Mouse (Mus musculus) G1E-ER4 (cell line): ENCODE data around the gene Art3. TPM values are rescaled to one million over a fixed set of nuclear protein-coding genes. Genes with fewer than 3 reads are reported as not detected.

Source experiments
- GATA1 ChIP-seq: IDR thresholded peaks from one replicate; pipeline ENCODE4 v1.8.0; 2012; ENCODE audit warnings: low read length, inconsistent platforms
- polyA plus RNA-seq: library from polyadenylated mRNA; stranded (reverse); fragments of >175 nt; gene quantifications from 2 replicates; pipeline ENCODE4 v1.2.3, GENCODE M21; 2012

The Art3 gene
- not detected in 2 replicates for polyA plus RNA-seq

DNA sequence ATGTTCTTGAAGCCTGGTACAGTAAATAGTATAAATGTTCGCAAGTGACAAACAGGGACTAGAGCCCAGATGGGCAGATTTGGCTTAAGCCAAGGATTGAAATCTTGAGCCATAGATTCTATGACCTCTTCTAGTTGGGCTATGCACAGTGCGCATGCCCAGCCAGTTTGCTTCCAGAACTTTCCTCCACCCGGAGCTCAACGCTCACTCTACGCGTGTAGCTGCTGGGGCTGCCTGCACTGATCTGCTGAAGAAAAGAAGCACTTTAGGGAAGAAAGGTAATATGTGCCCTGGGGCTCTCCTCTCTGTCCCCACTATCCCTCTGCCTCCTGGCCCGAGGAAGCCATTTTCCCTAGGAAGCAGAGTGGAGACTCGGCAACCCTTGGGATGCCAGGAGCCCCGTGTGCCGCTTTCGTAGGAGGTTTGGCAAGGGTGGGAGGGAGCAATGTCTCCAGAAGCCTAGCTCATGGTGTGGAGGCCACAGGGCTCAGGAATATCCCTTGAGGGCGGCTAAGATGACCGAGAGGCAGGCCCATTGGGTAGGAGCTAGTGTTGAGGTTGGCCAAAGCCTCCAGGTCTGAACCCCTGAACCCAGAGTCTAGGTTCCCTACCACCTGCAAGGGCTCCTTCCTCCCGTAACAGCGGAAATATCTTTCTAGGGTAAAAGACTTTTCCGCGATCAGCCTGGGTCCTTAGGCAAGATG is at the start of gene Art3:
TSS of gene Art3 (plus strand) at position 193 of the 704 bp plus-strand sequence.
- TF ChIP-seq GATA1 = no peak

DNA sequence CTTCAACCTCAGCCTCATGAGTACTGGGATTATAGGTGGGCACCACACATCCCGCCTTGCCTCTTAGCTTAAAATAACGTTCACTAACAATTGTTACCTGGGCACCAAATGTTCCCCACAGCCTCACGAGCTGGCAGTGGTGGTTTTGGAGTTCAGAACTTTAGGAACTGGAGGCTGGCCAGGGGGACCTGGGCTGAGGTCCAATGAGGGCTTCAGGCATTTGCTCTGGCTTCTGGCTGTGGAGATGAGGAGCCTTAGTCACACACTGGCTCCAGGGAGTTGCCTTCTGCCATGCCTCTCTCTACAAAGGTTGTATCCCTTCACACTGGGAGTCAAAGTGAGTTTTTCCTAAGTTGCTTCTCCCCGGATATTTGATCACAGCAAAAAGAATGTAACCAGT is 49.1 kb upstream of the Art3 start:
- no peak for TF ChIP-seq GATA1

- TF ChIP-seq GATA1 = peak; percentile 42
These were observed 48.5 kb upstream of the Art3 start for GRCm38 (mm10) chr5:92283107-92283506.

GRCm38 (mm10) chr5:92287840-92288239 is 43.8 kb upstream of the Art3 start:
- no peak for TF ChIP-seq GATA1

GRCm38 (mm10) chr5:92291652-92292414 is 39.8 kb upstream of the Art3 start:
- no peak for TF ChIP-seq GATA1

GRCm38 (mm10) chr5:92294525-92294924 is 37.1 kb upstream of the Art3 start:
- no peak for TF ChIP-seq GATA1

- no peak for TF ChIP-seq GATA1
These were observed 29.3 kb upstream of the Art3 start for GRCm38 (mm10) chr5:92302149-92302840.

DNA sequence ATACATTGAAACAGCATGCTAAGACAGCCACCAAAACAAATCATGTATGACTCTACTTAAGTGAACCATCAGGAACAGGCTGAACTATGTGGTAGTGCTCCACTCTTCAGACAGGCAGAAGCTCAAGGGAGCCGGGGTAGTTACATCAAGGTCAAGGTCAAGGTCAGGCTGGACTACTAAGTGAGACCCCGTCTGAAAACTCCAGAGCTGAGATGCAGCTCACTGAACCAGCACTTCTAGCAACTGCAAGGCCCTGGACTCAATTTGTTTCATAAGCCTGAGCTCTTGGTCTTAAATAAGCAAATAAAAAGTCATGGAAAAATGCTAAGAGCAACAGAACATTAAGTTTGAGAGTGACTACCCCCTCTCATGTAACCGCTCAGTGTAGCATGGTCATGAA is 27.3 kb upstream of the Art3 start:
- no peak for TF ChIP-seq GATA1

DNA sequence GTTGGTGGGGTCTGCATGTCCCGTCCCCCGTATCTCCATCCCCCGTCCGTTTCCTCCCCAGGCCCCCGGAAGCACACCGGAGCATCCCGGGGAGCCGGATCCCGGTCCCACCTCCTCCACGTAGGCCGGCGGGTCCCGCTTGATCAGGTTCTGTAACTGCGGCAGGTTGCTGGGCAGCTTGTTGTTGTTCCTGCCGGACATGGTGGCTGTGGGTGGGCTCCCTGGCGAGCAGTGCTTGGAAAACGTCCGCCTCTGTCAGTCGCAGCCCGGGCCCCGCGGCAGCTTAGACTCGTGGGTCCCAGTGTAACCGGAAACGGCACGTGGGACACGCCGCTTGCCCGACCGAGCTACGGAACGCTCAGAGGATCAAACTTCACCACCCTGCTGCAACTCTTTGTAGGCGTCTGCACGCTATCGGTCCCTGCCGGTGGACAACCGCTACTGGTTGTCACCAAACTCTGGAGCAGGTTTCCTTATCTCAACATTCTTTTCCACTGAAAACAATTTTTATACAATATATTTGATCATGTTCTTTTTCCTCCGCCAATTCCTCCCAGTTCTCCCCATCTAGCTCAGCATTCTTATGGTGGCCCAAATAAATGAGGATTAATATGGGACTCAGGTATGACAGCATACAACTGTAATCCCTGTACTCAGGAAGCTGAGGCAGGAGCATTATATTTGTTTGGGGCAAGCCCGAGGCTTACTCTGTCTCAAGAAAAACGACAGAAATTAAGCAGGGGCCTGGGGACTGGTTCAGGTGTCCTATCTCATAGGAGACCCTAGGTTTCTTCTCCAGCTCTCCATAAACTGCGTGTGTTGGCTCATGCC is 21.7 kb upstream of the Art3 start, which contains the start of gene Sdad1:
TSS of gene Sdad1 (minus strand) at position 799 of the 831 bp plus-strand sequence.
- no peak for TF ChIP-seq GATA1

DNA sequence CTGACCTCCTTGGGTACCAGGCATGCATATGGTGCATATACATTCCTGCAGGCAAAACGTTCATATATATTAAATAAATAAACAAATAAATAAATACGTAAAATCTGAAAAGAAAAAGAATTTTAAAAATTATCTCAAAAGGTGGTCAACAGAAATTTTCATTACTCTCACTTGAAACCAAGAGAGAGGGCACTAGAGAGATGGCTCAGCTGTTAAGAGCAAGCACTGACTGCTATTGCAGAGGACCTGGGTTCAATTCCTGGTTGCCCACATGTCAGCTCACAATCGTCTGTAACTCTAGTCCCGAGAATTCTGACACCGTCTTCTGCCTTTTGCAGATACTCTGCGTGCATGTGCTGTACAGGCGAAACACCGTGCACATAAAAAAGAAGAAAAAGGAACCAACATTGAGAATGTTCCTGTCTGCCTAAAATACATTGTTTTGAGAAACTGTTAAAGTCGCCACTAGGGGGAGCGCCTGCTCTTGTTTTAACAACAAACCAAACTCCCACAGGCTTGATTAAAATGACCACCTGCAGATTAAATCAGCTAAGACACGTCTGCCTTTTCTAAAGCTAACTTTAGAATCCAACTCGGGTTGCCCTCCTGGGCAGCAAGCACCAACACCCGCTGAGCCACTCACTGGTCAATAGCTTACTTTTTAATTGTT is 19.4 kb upstream of the Art3 start:
- no peak for TF ChIP-seq GATA1

GRCm38 (mm10) chr5:92313776-92314175 is 17.9 kb upstream of the Art3 start:
- TF ChIP-seq GATA1 = no peak

GRCm38 (mm10) chr5:92318119-92318518 is 13.5 kb upstream of the Art3 start:
- TF ChIP-seq GATA1 = no peak

- TF ChIP-seq GATA1 = no peak
These were observed 13.0 kb upstream of the Art3 start for GRCm38 (mm10) chr5:92318596-92318995.

DNA sequence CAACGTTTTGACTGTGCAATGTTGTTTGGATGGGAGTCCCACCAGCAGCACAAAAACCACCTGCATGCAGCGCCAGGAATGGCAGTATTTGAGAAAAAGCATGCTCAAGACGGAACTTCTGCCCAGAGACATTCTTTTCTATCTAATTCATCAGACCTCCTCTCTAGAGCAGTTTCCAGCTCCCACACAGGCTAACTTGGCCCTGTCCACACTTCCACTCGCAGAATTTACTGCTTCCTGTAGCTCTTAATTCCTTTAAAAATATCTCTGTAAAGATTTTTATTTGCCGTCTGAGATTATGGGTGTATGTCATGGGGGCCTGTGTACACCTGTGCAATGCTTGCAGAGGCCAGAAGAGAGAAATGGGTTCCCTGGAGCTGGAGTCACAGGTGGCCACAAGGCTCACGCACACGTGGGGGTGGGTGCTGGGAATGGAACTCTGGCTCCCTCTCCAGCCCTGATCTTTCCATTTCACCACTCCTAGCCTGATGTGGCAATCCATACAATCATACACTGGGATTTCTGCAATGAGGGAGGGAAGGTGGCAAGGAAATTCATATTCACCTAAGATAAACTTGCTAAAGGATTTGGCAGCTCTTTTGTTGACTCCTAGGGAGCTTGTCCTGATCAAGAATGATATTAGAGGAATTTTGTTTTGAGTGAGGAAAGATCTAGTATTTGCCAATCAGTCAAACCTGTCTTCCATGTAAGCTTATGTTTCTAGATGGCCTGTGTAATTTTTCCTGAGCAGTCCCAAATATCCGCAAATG is 9.8 kb upstream of the Art3 start:
- TF ChIP-seq GATA1 = no peak

GRCm38 (mm10) chr5:92322612-92323011 is 9.0 kb upstream of the Art3 start:
- TF ChIP-seq GATA1 = no peak
